Mouse (Mus musculus): Measurements from ENCODE around the gene Plekhs1.
"Not testable (repeated sequence)": the region's sequence is repeated elsewhere in the genome, so short reads cannot be mapped to it uniquely, and the experiment has no call there.

Gene Plekhs1

GRCm38 (mm10) chr19:56454862-56455261 is 6.6 kb upstream of the Plekhs1 start:
- in situ Hi-C loops (cut with MboI; ENCODE audit: unreplicated experiment in 2 of 2), result no loop called here

GRCm38 (mm10) chr19:56455369-56455768 is 6.1 kb upstream of the Plekhs1 start:
- in situ Hi-C loops (cut with MboI; ENCODE audit: unreplicated experiment in 2 of 2), result no loop called here

- in situ Hi-C loops (cut with MboI; ENCODE audit: unreplicated experiment in 2 of 2), result no loop called here
These were observed 3.9 kb upstream of the Plekhs1 start for GRCm38 (mm10) chr19:56457569-56457968.

GRCm38 (mm10) chr19:56459154-56460050 is 2.0 kb upstream of the Plekhs1 start:
- in situ Hi-C loops (cut with MboI; ENCODE audit: unreplicated experiment in 2 of 2), result no loop called here

- in situ Hi-C loops (cut with MboI; ENCODE audit: unreplicated experiment in 2 of 2), result no loop called here
These were observed 1.2 kb upstream of the Plekhs1 start for GRCm38 (mm10) chr19:56460241-56460640.

- in situ Hi-C loops (cut with MboI; ENCODE audit: unreplicated experiment in 2 of 2), result no loop called here
These were observed 1.3 kb downstream of the Plekhs1 start for GRCm38 (mm10) chr19:56462786-56463185.

- in situ Hi-C loops (cut with MboI; ENCODE audit: unreplicated experiment in 2 of 2), result no loop called here
These were observed 5.0 kb downstream of the Plekhs1 start for GRCm38 (mm10) chr19:56466486-56466885.

GRCm38 (mm10) chr19:56470286-56471020 is 9.0 kb downstream of the Plekhs1 start:
- in situ Hi-C loops (cut with MboI; ENCODE audit: unreplicated experiment in 2 of 2), result no loop called here

- in situ Hi-C loops (cut with MboI; ENCODE audit: unreplicated experiment in 2 of 2), result no loop called here
These were observed 10.5 kb downstream of the Plekhs1 start for GRCm38 (mm10) chr19:56471934-56472333.

- in situ Hi-C loops (cut with MboI; ENCODE audit: unreplicated experiment in 2 of 2), result no loop called here
These were observed 13.6 kb downstream of the Plekhs1 start for GRCm38 (mm10) chr19:56474869-56475550.

- in situ Hi-C loops (cut with MboI; ENCODE audit: unreplicated experiment in 2 of 2), result no loop called here
These were observed 15.1 kb downstream of the Plekhs1 start for GRCm38 (mm10) chr19:56476546-56476945.

GRCm38 (mm10) chr19:56477253-56477652 is 15.8 kb downstream of the Plekhs1 start:
- in situ Hi-C loops (cut with MboI; ENCODE audit: unreplicated experiment in 2 of 2), result no loop called here

- in situ Hi-C loops (cut with MboI; ENCODE audit: unreplicated experiment in 2 of 2), result no loop called here
These were observed 16.4 kb downstream of the Plekhs1 start for GRCm38 (mm10) chr19:56477832-56478231.

GRCm38 (mm10) chr19:56484630-56485375 is 23.4 kb downstream of the Plekhs1 start:
- in situ Hi-C loops (cut with MboI; ENCODE audit: unreplicated experiment in 2 of 2), result no loop called here

- in situ Hi-C loops (cut with MboI; ENCODE audit: unreplicated experiment in 2 of 2), result no loop called here
These were observed 24.2 kb downstream of the Plekhs1 start for GRCm38 (mm10) chr19:56485376-56486271.

GRCm38 (mm10) chr19:56486926-56487325 is 25.5 kb downstream of the Plekhs1 start:
- in situ Hi-C loops (cut with MboI; ENCODE audit: unreplicated experiment in 2 of 2), result no loop called here

- in situ Hi-C loops (cut with MboI; ENCODE audit: unreplicated experiment in 2 of 2), result no loop called here
These were observed 25.9 kb downstream of the Plekhs1 start for GRCm38 (mm10) chr19:56487339-56487738.

- in situ Hi-C loops (cut with MboI; ENCODE audit: unreplicated experiment in 2 of 2), result no loop called here
These were observed 28.2 kb downstream of the Plekhs1 start for GRCm38 (mm10) chr19:56489601-56490000.

- in situ Hi-C loops (cut with MboI; ENCODE audit: unreplicated experiment in 2 of 2), result not testable (repeated sequence)
These were observed 32.7 kb downstream of the Plekhs1 start for GRCm38 (mm10) chr19:56494157-56494556.
